Mouse (Mus musculus) lung, embryonic 16.5 days (tissue): Measurements from ENCODE around the gene Taco1. TPM values are rescaled to one million over a fixed set of nuclear protein-coding genes. Genes with fewer than 3 reads are reported as not detected.
"Not testable (repeated sequence)": the region's sequence is repeated elsewhere in the genome, so short reads cannot be mapped to it uniquely, and the experiment has no call there.

ENCODE experiments used
- ATAC-seq: fragments of 200-750 bp; cut with Nextera tagmentation; 2 replicates; pipeline ENCODE4 v1.8.0; 2017; ENCODE audit warnings: low read depth, mild to moderate bottlenecking, moderate library complexity
- H3K27ac ChIP-seq: fragments of 300-500 bp; sonication (generic); 2 replicates; pipeline ENCODE4 v1.5.1; 2014; ENCODE audit warnings: mild to moderate bottlenecking, control low read depth, low read length
- H3K27me3 ChIP-seq: fragments of 300-500 bp; sonication (generic); 2 replicates; pipeline ENCODE4 v1.6.1; 2014; ENCODE audit warnings: low read depth, low read length, mixed read lengths; ENCODE audit not compliant: control insufficient read depth, insufficient read depth
- H3K36me3 ChIP-seq: fragments of 300-500 bp; sonication (generic); 2 replicates; pipeline ENCODE4 v1.6.1; 2014; ENCODE audit warnings: low read length; ENCODE audit not compliant: control insufficient read depth, insufficient read depth
- H3K4me1 ChIP-seq: fragments of 300-500 bp; sonication (generic); replicated peaks from 2 replicates; pipeline ENCODE4 v1.6.1; 2014; ENCODE audit warnings: low read length, mixed read lengths; ENCODE audit not compliant: control insufficient read depth, insufficient read depth
- H3K4me2 ChIP-seq: fragments of 300-500 bp; sonication (generic); 2 replicates; pipeline ENCODE4 v1.6.1; 2014; ENCODE audit warnings: low read depth, low read length, control low read depth
- H3K4me3 ChIP-seq: fragments of 300-500 bp; sonication (generic); 2 replicates; pipeline ENCODE4 v1.5.1; 2014; ENCODE audit warnings: mild to moderate bottlenecking, low read length, control low read depth
- H3K9ac ChIP-seq: fragments of 300-500 bp; sonication (generic); 2 replicates; pipeline ENCODE4 v1.6.1; 2014; ENCODE audit warnings: low read length, control low read depth
- H3K9me3 ChIP-seq: fragments of 300-500 bp; sonication (generic); 2 replicates; pipeline ENCODE4 v1.6.1; 2016; ENCODE audit warnings: low read length; ENCODE audit not compliant: control insufficient read depth
- WGBS: fragments of 180-500 bp; shearing (Covaris S2); extraction: QIAGEN DNeasy Blood & Tissue Kit; methylation state at CpG from one replicate; pipeline ENCODE4 v1.1.7; 2014; 5-methylcytosine and 5-hydroxymethylcytosine counted together
- polyA plus RNA-seq: library from polyadenylated mRNA; unstranded; fragments of >200 nt; fragmentation: Nextera tagmentation; extraction: Ambion mirVana; gene quantifications from 2 replicates; pipeline ENCODE4 v1.2.1, GENCODE M21; 2015

Gene Taco1
- 8.6 and 10.4 TPM in 2 replicates for polyA plus RNA-seq

GRCm38 (mm10) chr11:106065923-106066571 is at the start of gene Taco1:
Gene Taco1 (plus strand): TSS chr11:106066061.
- Histone ChIP-seq H3K27me3 (no peaks in the 10 kb centered on the region), H3K4me1 (peaks cover 6% of the 10 kb centered on the region; the same call in 1 of the 2 replicates), H3K9ac (peak within 1 kb of the TSS; percentile 84), H3K27ac (peak within 1 kb of the TSS; percentile 82), H3K4me2 (peak within 1 kb of the TSS; percentile 84), H3K9me3 (no peaks in the 10 kb centered on the region), H3K4me3 (peak within 1 kb of the TSS; percentile 64), H3K36me3 (peaks cover 4% of the 10 kb centered on the region; the same call in 1 of the 2 replicates)
- ATAC-seq, result peak; percentile 99
- under 1% methylated on average over 49 of the region's 49 CpGs for WGBS

GRCm38 (mm10) chr11:106016440-106016839 is 49.4 kb upstream of the Taco1 start:
- WGBS, result 75% methylated on average over 5 of the region's 5 CpGs
- H3K9ac ChIP-seq, result no peak overlapping the region
- no peak for ATAC-seq
- no peaks in the 10 kb centered on the region for H3K9me3 ChIP-seq
- peaks cover 10% of the 10 kb centered on the region; the same call in 1 of the 2 replicates for H3K27me3 ChIP-seq
- H3K4me3 ChIP-seq, result no peak overlapping the region
- no peak overlapping the region for H3K27ac ChIP-seq
- no peak overlapping the region for H3K4me2 ChIP-seq
- H3K4me1 ChIP-seq, result peaks cover 14% of the 10 kb centered on the region
- H3K36me3 ChIP-seq, result no peaks in the 10 kb centered on the region

- Histone ChIP-seq H3K27ac (no peak overlapping the region), H3K9me3 (no peaks in the 10 kb centered on the region), H3K27me3 (peaks cover 10% of the 10 kb centered on the region; the same call in 1 of the 2 replicates), H3K36me3 (no peaks in the 10 kb centered on the region), H3K4me3 (peak overlapping the region; percentile 31), H3K9ac (peak overlapping the region; percentile 28; the same call in 1 of the 2 replicates), H3K4me1 (peaks cover 8% of the 10 kb centered on the region), H3K4me2 (peak overlapping the region; percentile 58)
- 0 out of 2 replicates have a peak, but pooled peaks have one; percentile 10 for ATAC-seq
- WGBS, result 1% methylated on average over 50 of the region's 50 CpGs
These were observed 45.7 kb upstream of the Taco1 start for GRCm38 (mm10) chr11:106020051-106020763.

GRCm38 (mm10) chr11:106025774-106026173 is 40.1 kb upstream of the Taco1 start:
- Histone ChIP-seq H3K9ac (no peak overlapping the region), H3K9me3 (no peaks in the 10 kb centered on the region), H3K4me3 (no peak overlapping the region), H3K36me3 (no peaks in the 10 kb centered on the region), H3K27ac (no peak overlapping the region), H3K27me3 (no peaks in the 10 kb centered on the region), H3K4me2 (no peak overlapping the region), H3K4me1 (no peaks in the 10 kb centered on the region)
- 67% methylated on average over 3 of the region's 3 CpGs for WGBS
- no peak for ATAC-seq

GRCm38 (mm10) chr11:106026465-106027151 is 39.3 kb upstream of the Taco1 start:
- H3K9me3 ChIP-seq, result no peaks in the 10 kb centered on the region
- WGBS, result 30% methylated on average over 10 of the region's 11 CpGs
- no peak overlapping the region for H3K27ac ChIP-seq
- no peak overlapping the region for H3K9ac ChIP-seq
- H3K27me3 ChIP-seq, result no peaks in the 10 kb centered on the region
- peak; percentile 59 for ATAC-seq
- no peaks in the 10 kb centered on the region for H3K4me1 ChIP-seq
- H3K4me2 ChIP-seq, result no peak overlapping the region
- H3K36me3 ChIP-seq, result no peaks in the 10 kb centered on the region
- H3K4me3 ChIP-seq, result no peak overlapping the region

GRCm38 (mm10) chr11:106027607-106028006 is 38.3 kb upstream of the Taco1 start:
- Histone ChIP-seq H3K9me3 (no peaks in the 10 kb centered on the region), H3K27ac (no peak overlapping the region), H3K36me3 (no peaks in the 10 kb centered on the region), H3K9ac (no peak overlapping the region), H3K27me3 (no peaks in the 10 kb centered on the region), H3K4me1 (no peaks in the 10 kb centered on the region), H3K4me2 (no peak overlapping the region), H3K4me3 (no peak overlapping the region)
- 80% methylated on average over 5 of the region's 5 CpGs for WGBS
- no peak for ATAC-seq

GRCm38 (mm10) chr11:106032074-106032473 is 33.8 kb upstream of the Taco1 start:
- H3K36me3 ChIP-seq, ATAC-seq, H3K4me1 ChIP-seq, H3K27me3 ChIP-seq, H3K9me3 ChIP-seq: not testable (repeated sequence)
- peak overlapping the region; percentile 45 for H3K4me3 ChIP-seq
- H3K9ac ChIP-seq, result peak overlapping the region; percentile 49
- peak overlapping the region; percentile 57; the same call in 1 of the 2 replicates for H3K27ac ChIP-seq
- WGBS, result 28% methylated on average over 6 of the region's 25 CpGs
- peak overlapping the region; percentile 34; the same call in 1 of the 2 replicates for H3K4me2 ChIP-seq

- no peak; the same call in 1 of the 2 replicates for ATAC-seq
- WGBS, result 31% methylated on average over 11 of the region's 11 CpGs
- Histone ChIP-seq H3K9me3 (no peaks in the 10 kb centered on the region), H3K4me2 (peak overlapping the region; percentile 39), H3K4me1 (peaks cover 9% of the 10 kb centered on the region), H3K9ac (peak overlapping the region; percentile 42), H3K36me3 (no peaks in the 10 kb centered on the region), H3K27ac (peak overlapping the region; percentile 38), H3K4me3 (no peak overlapping the region), H3K27me3 (no peaks in the 10 kb centered on the region)
These were observed 32.4 kb upstream of the Taco1 start for GRCm38 (mm10) chr11:106033491-106033919.

GRCm38 (mm10) chr11:106034986-106035385 is 30.9 kb upstream of the Taco1 start:
- Histone ChIP-seq H3K27me3 (no peaks in the 10 kb centered on the region), H3K4me3 (no peak overlapping the region), H3K9me3 (no peaks in the 10 kb centered on the region), H3K4me1 (peaks cover 12% of the 10 kb centered on the region), H3K4me2 (no peak overlapping the region), H3K27ac (no peak overlapping the region), H3K36me3 (no peaks in the 10 kb centered on the region), H3K9ac (no peak overlapping the region)
- WGBS, result 75% methylated on average over 9 of the region's 9 CpGs
- ATAC-seq, result no peak
